Mouse (Mus musculus) kidney, embryonic 16.5 days (tissue): ENCODE results near the gene Axin2. TPM values are rescaled to one million over a fixed set of nuclear protein-coding genes. Genes with fewer than 3 reads are reported as not detected.

Experiments used
- ATAC-seq: fragments of 200-750 bp; cut with Nextera tagmentation; 2 replicates; pipeline ENCODE4 v1.8.0; 2017; ENCODE audit warnings: moderate TSS enrichment; ENCODE audit not compliant: low FRiP score, low TSS enrichment
- H3K27ac ChIP-seq: fragments of 300-500 bp; sonication (generic); 2 replicates; pipeline ENCODE4 v1.5.1; 2014; ENCODE audit warnings: low read length
- H3K27me3 ChIP-seq: fragments of 300-500 bp; sonication (generic); 2 replicates; pipeline ENCODE4 v1.6.1; 2014; ENCODE audit warnings: low read length, control low read depth, mixed read lengths; ENCODE audit not compliant: insufficient read depth
- H3K36me3 ChIP-seq: fragments of 300-500 bp; sonication (generic); 2 replicates; pipeline ENCODE4 v1.6.1; 2014; ENCODE audit warnings: low read length, control low read depth, mixed read lengths; ENCODE audit not compliant: insufficient read depth
- H3K4me1 ChIP-seq: fragments of 300-500 bp; sonication (generic); 2 replicates; pipeline ENCODE4 v1.6.1; 2014; ENCODE audit warnings: low read length, control low read depth, mixed read lengths; ENCODE audit not compliant: insufficient read depth
- H3K4me2 ChIP-seq: fragments of 300-500 bp; sonication (generic); replicated peaks from 2 replicates; pipeline ENCODE4 v1.6.1; 2014; ENCODE audit warnings: low read depth, low read length
- H3K4me3 ChIP-seq: fragments of 300-500 bp; sonication (generic); 2 replicates; pipeline ENCODE4 v1.5.1; 2014; ENCODE audit warnings: mild to moderate bottlenecking, low read length
- H3K9ac ChIP-seq: fragments of 300-500 bp; sonication (generic); replicated peaks from 2 replicates; pipeline ENCODE4 v1.6.1; 2014; ENCODE audit warnings: low read length
- H3K9me3 ChIP-seq: fragments of 300-500 bp; sonication (generic); 2 replicates; pipeline ENCODE4 v1.6.1; 2016; ENCODE audit warnings: low read length, control low read depth
- WGBS: fragments of 180-500 bp; shearing (Covaris S2); extraction: QIAGEN DNeasy Blood & Tissue Kit; methylation state at CpG from one replicate; pipeline ENCODE4 v1.1.7; 2014; 5-methylcytosine and 5-hydroxymethylcytosine counted together
- polyA plus RNA-seq: library from polyadenylated mRNA; unstranded; fragments of >200 nt; fragmentation: Nextera tagmentation; extraction: Ambion mirVana; gene quantifications from 2 replicates; pipeline ENCODE4 v1.2.1, GENCODE M21; 2015

Axin2 gene
- polyA plus RNA-seq, 1 experiment from 2014 or later = 4.7 TPM

DNA sequence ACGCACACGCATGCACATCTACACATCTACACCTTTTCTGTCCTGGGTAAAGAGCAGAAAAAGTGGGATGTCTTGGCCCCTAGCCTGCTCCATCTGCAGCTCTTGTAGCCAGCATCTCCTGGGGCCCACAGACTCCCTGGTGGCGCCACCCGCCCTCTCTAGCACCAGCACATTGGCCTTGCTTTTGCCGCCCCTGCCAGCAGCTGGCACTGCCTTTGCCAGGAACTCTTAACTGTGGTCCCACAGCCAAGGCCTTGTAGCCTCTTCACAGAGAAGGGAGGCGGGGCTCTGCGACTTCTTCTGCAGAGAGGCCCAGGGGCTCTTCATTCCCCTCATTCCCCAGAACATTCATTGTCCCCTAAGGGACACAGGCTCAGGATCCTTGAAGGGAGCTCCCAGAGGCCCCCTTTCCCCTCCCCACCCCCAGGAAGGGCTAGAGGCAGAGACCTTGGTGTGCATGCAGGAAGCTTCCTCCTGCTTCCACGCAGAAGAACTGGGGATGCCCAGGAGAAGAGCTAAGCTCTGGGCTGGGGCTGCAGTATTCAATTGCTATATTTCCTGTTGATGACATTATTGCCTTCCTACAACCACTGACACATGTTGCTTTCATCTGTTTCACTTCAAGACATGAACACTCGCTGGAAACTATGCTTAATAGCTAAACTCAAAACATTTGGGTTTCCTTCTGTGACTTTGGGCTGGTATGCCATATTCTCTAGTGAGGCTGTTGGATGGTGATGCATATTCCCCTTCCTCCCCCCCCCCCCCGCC lies 19.2 kb upstream of the Axin2 start:
- 0 out of 2 replicates have a peak, but pooled peaks cover 10% of the 10 kb centered on the region for H3K4me1 ChIP-seq
- no peak for ATAC-seq

GRCm38 (mm10) chr11:108901670-108902069 lies 18.5 kb upstream of the Axin2 start:
- Histone ChIP-seq H3K4me1 (0 out of 2 replicates have a peak, but pooled peaks cover 10% of the 10 kb centered on the region), H3K9me3 (no peaks in the 10 kb centered on the region), H3K4me3 (no peak overlapping the region), H3K27ac (no peak overlapping the region), H3K9ac (no peak overlapping the region), H3K27me3 (no peaks in the 10 kb centered on the region), H3K4me2 (no peak overlapping the region), H3K36me3 (no peaks in the 10 kb centered on the region)
- no peak for ATAC-seq
- WGBS = 67% methylated on average over 7 of the region's 7 CpGs

More for the DNA sequence above, 19.2 kb upstream of the Axin2 start:
- H3K4me2 ChIP-seq = no peak overlapping the region
- H3K27ac ChIP-seq = no peak overlapping the region
- no peaks in the 10 kb centered on the region for H3K36me3 ChIP-seq
- H3K4me3 ChIP-seq = no peak overlapping the region
- H3K9ac ChIP-seq = no peak overlapping the region
- H3K9me3 ChIP-seq = no peaks in the 10 kb centered on the region
- no peaks in the 10 kb centered on the region for H3K27me3 ChIP-seq
- WGBS = 81% methylated on average over 9 of the region's 10 CpGs

DNA sequence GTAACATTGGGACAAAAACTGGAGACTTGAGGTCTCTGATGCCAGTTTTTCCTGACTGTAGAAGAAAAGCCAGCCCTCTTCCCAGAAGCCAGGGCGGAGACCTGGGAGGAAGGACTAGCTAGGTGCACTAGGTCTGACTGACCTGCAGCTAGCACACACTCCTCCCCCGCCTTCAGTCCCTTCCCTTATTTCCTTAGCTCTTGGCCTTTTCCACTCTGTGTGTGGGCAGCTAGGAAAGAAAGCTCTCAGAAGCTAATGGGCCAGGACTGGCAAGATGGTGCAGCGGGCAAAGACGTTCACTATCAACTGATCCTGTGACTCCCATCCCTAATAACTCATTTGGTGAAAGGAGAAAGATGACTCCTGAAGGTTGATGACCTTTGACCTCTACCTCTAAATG lies 17.8 kb upstream of the Axin2 start:
- Histone ChIP-seq H3K9me3 (no peaks in the 10 kb centered on the region), H3K27ac (no peak overlapping the region), H3K4me2 (no peak overlapping the region), H3K36me3 (no peaks in the 10 kb centered on the region), H3K4me3 (no peak overlapping the region), H3K27me3 (no peaks in the 10 kb centered on the region), H3K4me1 (0 out of 2 replicates have a peak, but pooled peaks cover 10% of the 10 kb centered on the region), H3K9ac (no peak overlapping the region)
- ATAC-seq = peak; percentile 33; the same call in 1 of the 2 replicates
- WGBS = 47% methylated on average over 4 of the region's 4 CpGs

DNA sequence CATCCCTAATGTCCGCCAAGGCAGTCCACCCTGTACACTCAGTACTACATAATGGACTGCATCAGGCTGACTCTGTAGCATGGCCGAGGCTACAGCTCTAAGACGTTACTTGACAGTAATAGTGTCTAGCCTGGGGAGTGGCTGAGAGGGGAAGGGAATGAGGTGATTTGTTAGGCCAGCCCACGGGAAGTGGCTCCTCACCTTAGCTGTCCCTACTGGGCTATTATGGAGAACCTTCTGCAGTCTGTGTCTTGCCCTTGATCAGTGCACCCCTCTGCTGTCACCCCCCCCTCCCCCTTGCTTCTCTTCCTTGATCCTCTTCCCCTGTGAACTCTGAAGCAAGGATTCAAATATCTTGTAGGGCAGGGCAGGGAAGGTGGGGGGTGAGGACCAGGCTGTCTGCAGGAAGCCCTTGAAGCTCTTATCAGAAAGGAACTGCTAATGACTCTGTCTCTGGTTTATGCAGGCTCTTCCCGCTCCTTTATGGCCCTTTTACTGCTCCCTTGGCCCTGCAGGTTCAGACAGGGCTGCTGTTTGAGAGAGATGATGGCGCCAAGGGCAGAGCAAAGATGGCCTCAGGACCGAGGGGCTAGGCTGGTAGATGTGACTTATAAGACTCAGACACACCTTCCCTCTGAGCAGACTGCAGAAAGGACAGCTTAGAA lies 13.4 kb upstream of the Axin2 start:
- no peak overlapping the region for H3K27ac ChIP-seq
- H3K27me3 ChIP-seq = no peaks in the 10 kb centered on the region
- 47% methylated on average over 7 of the region's 7 CpGs for WGBS
- no peak overlapping the region for H3K4me2 ChIP-seq
- ATAC-seq = no peak; the same call in 1 of the 2 replicates
- no peaks in the 10 kb centered on the region for H3K9me3 ChIP-seq
- no peak overlapping the region for H3K9ac ChIP-seq
- H3K4me3 ChIP-seq = no peak overlapping the region
- H3K36me3 ChIP-seq = no peaks in the 10 kb centered on the region
- H3K4me1 ChIP-seq = peaks cover 21% of the 10 kb centered on the region

- Histone ChIP-seq H3K9ac (0 out of 2 replicates have a peak overlapping the region, but pooled peaks have one; percentile 46), H3K27me3 (no peaks in the 10 kb centered on the region), H3K4me1 (peaks cover 14% of the 10 kb centered on the region), H3K4me2 (peak overlapping the region; percentile 52), H3K4me3 (peak overlapping the region; percentile 13), H3K36me3 (no peaks in the 10 kb centered on the region), H3K9me3 (no peaks in the 10 kb centered on the region), H3K27ac (no peak overlapping the region)
- 6% methylated on average over 24 of the region's 24 CpGs for WGBS
- ATAC-seq = peak; percentile 28; the same call in 1 of the 2 replicates
Observed at GRCm38 (mm10) chr11:108909396-108910195, 10.6 kb upstream of the Axin2 start.

GRCm38 (mm10) chr11:108910328-108910886 lies 9.7 kb upstream of the Axin2 start:
- peak overlapping the region; percentile 52 for H3K4me2 ChIP-seq
- ATAC-seq = no peak
- H3K36me3 ChIP-seq = no peaks in the 10 kb centered on the region
- H3K9me3 ChIP-seq = no peaks in the 10 kb centered on the region
- no peak overlapping the region for H3K27ac ChIP-seq
- WGBS = 7% methylated on average over 14 of the region's 14 CpGs
- H3K9ac ChIP-seq = no peak overlapping the region
- no peaks in the 10 kb centered on the region for H3K27me3 ChIP-seq
- peaks cover 14% of the 10 kb centered on the region for H3K4me1 ChIP-seq
- H3K4me3 ChIP-seq = peak overlapping the region; percentile 13

DNA sequence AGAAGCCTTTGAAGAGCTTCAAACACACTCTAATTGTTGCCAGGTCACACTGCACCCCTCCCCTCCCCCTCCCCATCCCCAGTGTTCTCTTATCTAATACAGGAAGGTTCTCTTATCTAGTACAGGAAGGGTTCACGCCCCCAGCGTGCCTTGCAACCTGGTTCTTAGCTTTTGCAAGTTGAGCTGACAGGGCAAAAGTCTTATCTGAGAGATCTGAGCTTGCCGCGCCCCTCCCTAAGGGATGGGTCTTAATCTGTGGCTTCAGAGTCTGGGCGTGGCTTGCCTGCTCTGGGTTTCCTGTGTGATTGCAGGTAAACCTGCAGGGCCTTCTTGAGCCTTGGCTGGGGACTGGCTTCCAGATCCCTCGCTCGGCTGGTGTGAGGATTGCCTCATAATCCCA lies 9.2 kb upstream of the Axin2 start:
- Histone ChIP-seq H3K9ac (no peak overlapping the region), H3K27me3 (no peaks in the 10 kb centered on the region), H3K4me1 (peaks cover 14% of the 10 kb centered on the region), H3K4me2 (peak overlapping the region; percentile 52), H3K9me3 (no peaks in the 10 kb centered on the region), H3K36me3 (no peaks in the 10 kb centered on the region), H3K27ac (no peak overlapping the region), H3K4me3 (peak overlapping the region; percentile 13)
- WGBS = 36% methylated on average over 7 of the region's 7 CpGs
- no peak for ATAC-seq

DNA sequence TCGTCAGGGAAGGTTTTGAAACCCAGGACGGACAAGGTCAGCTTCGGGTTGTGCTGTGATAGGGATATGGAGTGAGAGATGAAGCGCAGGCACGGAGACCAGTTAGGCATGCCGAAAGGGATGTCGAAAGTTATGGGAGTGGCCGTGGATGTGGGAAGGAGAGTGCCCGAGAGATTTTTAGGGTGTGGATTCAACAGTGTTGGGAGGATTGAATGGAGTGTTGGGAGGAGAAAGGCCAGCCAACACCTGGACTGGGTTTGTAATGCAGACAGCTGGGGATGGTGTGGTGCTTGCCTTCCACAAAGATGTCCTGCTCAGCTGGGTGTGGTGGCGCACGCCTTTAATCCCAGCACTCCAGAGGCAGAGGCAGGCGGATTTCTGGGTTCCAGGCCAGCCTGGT lies 8.0 kb upstream of the Axin2 start:
- H3K27ac ChIP-seq = no peak overlapping the region
- H3K27me3 ChIP-seq = no peaks in the 10 kb centered on the region
- no peak for ATAC-seq
- WGBS = 93% methylated on average over 12 of the region's 12 CpGs
- no peaks in the 10 kb centered on the region for H3K36me3 ChIP-seq
- peaks cover 17% of the 10 kb centered on the region for H3K4me1 ChIP-seq
- no peak overlapping the region for H3K4me3 ChIP-seq
- no peak overlapping the region for H3K9ac ChIP-seq
- no peak overlapping the region for H3K4me2 ChIP-seq
- H3K9me3 ChIP-seq = peaks cover 6% of the 10 kb centered on the region; the same call in 1 of the 2 replicates
